Mouse (Mus musculus) CH12.LX (cell line): ENCODE measurements around the gene Kcnma1. TPM values are rescaled to one million over a fixed set of nuclear protein-coding genes. Genes with fewer than 3 reads are reported as not detected.

ENCODE experiments used
- DNase-seq: peaks from one replicate; pipeline ENCODE4 v3.0.0-alpha.2; 2013; ENCODE audit errors: extremely low read depth
- H3K27ac ChIP-seq: 2 replicates; pipeline ENCODE4 v1.5.1; 2012; ENCODE audit warnings: low read depth, mild to moderate bottlenecking, control low read depth, moderate library complexity; ENCODE audit not compliant: insufficient read depth
- H3K27me3 ChIP-seq: replicated peaks from 2 replicates; pipeline ENCODE3; 2012; ENCODE audit warnings: inconsistent platforms
- H3K36me3 ChIP-seq, 2 experiments: replicated peaks in 1 of 2; 2 replicates each; pipeline versions ENCODE3 to v1.6.1; 2012; ENCODE audit warnings: inconsistent platforms in 1 of 2, low read length in 1 of 2, mild to moderate bottlenecking in 1 of 2, mixed read lengths in 1 of 2, moderate library complexity in 1 of 2; ENCODE audit not compliant: control insufficient read depth in 1 of 2, insufficient read depth in 1 of 2
- H3K4me1 ChIP-seq, 2 experiments: 2 replicates each; pipeline ENCODE4 v1.6.1; 2012; ENCODE audit warnings: inconsistent platforms in 1 of 2, moderate library complexity in 1 of 2; ENCODE audit not compliant: insufficient read depth in 2 of 2, control insufficient read depth in 1 of 2
- H3K4me2 ChIP-seq: 2 replicates; pipeline ENCODE4 v1.6.1; 2012; ENCODE audit warnings: low read depth, mild to moderate bottlenecking, control low read depth; ENCODE audit not compliant: poor library complexity, insufficient read depth, severe bottlenecking
- H3K4me3 ChIP-seq, 3 experiments: fragments of 150-350 bp in 1 of 3; sonication (generic) in 1 of 3; replicated peaks in 1 of 3; 2 replicates each; pipeline versions ENCODE3 to v1.5.1; 2011 to 2012; ENCODE audit warnings: low read depth in 2 of 3, low read length in 2 of 3, mild to moderate bottlenecking in 2 of 3, moderate library complexity in 2 of 3, control low read depth in 1 of 3, improper control_type of control experiment in 1 of 3, inconsistent platforms in 1 of 3, mixed read lengths in 1 of 3; ENCODE audit not compliant: poor library complexity in 1 of 3
- H3K79me2 ChIP-seq: replicated peaks from 2 replicates; pipeline ENCODE4 v1.6.1; 2012; ENCODE audit warnings: mild to moderate bottlenecking, moderate library complexity; ENCODE audit not compliant: control insufficient read depth, poor library complexity, insufficient read depth, severe bottlenecking; ENCODE audit errors: extremely low read depth
- H3K9ac ChIP-seq: 2 replicates; pipeline ENCODE4 v1.6.1; 2012; ENCODE audit warnings: low read depth, mild to moderate bottlenecking, control low read depth, moderate library complexity; ENCODE audit not compliant: insufficient read depth
- H3K9me3 ChIP-seq: replicated peaks from 2 replicates; pipeline ENCODE3; 2012; ENCODE audit warnings: low read length, inconsistent platforms, mixed read lengths
- CTCF ChIP-seq, 2 experiments: IDR thresholded peaks in 1 of 2; conservative IDR thresholded peaks in 1 of 2; 2 replicates each; pipeline ENCODE4 v1.5.1; 2011 to 2012; ENCODE audit warnings: low read depth in 2 of 2, low read length in 2 of 2, improper control_type of control experiment in 1 of 2, inconsistent platforms in 1 of 2, mild to moderate bottlenecking in 1 of 2, moderate library complexity in 1 of 2
- ELF1 ChIP-seq: IDR thresholded peaks from 2 replicates; pipeline ENCODE4 v1.6.1; 2014; ENCODE audit warnings: low read depth, mild to moderate bottlenecking, inconsistent platforms, low read length, improper control_type of control experiment
- EP300 ChIP-seq: IDR thresholded peaks from 2 replicates; pipeline ENCODE4 v1.6.1; 2011; ENCODE audit warnings: low read length, improper control_type of control experiment
- MAX ChIP-seq: IDR thresholded peaks from 2 replicates; pipeline ENCODE4 v1.6.1; 2011; ENCODE audit warnings: low read length, improper control_type of control experiment
- MAZ ChIP-seq: IDR thresholded peaks from 2 replicates; pipeline ENCODE4 v1.6.1; 2012; ENCODE audit warnings: low read depth, mild to moderate bottlenecking, inconsistent platforms, low read length, improper control_type of control experiment, moderate library complexity
- MXI1 ChIP-seq: IDR thresholded peaks from 2 replicates; pipeline ENCODE4 v1.6.1; 2011; ENCODE audit warnings: mild to moderate bottlenecking, low read depth, low read length, improper control_type of control experiment
- NELFE ChIP-seq: IDR thresholded peaks from 2 replicates; pipeline ENCODE4 v1.6.1; 2011; ENCODE audit warnings: low read depth, low read length, improper control_type of control experiment
- POLR2A ChIP-seq: IDR thresholded peaks from 2 replicates; pipeline ENCODE4 v1.6.1; 2011; ENCODE audit warnings: low read depth, mild to moderate bottlenecking, improper control_type of control experiment, low read length
- POLR2AphosphoS2 ChIP-seq: IDR thresholded peaks from 2 replicates; pipeline ENCODE4 v1.6.1; 2011; ENCODE audit warnings: low read depth, low read length, improper control_type of control experiment
- RAD21 ChIP-seq: IDR thresholded peaks from 2 replicates; pipeline ENCODE4 v1.6.1; 2011; ENCODE audit warnings: low read depth, mild to moderate bottlenecking, low read length, improper control_type of control experiment, moderate library complexity
- SIN3A ChIP-seq: IDR thresholded peaks from 2 replicates; pipeline ENCODE4 v1.6.1; 2012; ENCODE audit warnings: low read length, improper control_type of control experiment, inconsistent platforms
- SMC3 ChIP-seq: IDR thresholded peaks from 2 replicates; pipeline ENCODE4 v1.6.1; 2011; ENCODE audit warnings: low read depth, low read length, improper control_type of control experiment
- TBP ChIP-seq: conservative IDR thresholded peaks from 2 replicates; pipeline ENCODE4 v1.6.1; 2011; ENCODE audit warnings: low read depth, low read length, improper control_type of control experiment
- UBTF ChIP-seq: IDR thresholded peaks from 2 replicates; pipeline ENCODE4 v1.6.1; 2012; ENCODE audit warnings: low read depth, mild to moderate bottlenecking, inconsistent platforms, low read length, improper control_type of control experiment, moderate library complexity
- USF1 ChIP-seq: IDR thresholded peaks from 2 replicates; pipeline ENCODE4 v1.6.1; 2014; ENCODE audit warnings: low read depth, mild to moderate bottlenecking, inconsistent platforms, low read length, improper control_type of control experiment
- ZNF384 ChIP-seq: IDR thresholded peaks from 2 replicates; pipeline ENCODE4 v1.6.1; 2012; ENCODE audit warnings: low read depth, low read length, improper control_type of control experiment, inconsistent platforms
- dilution Hi-C: fragments of 300-500 bp; cut with MboI; formaldehyde crosslinking; loops from 2 replicates; pipeline ENCODE4 v1.14.3; 2020; ENCODE audit warnings: low sequenced_read_pairs; ENCODE audit not compliant: extremely low pct_unique_long_range_greater_than_20kb, extremely low pct_ligation_motif_present
- in situ Hi-C: fragments of 300-500 bp; cut with MboI; formaldehyde crosslinking; loops from 3 replicates; pipeline ENCODE4 v1.14.3; 2019; ENCODE audit warnings: low sequenced_read_pairs, low pct_ligation_motif_present, low pct_unique_long_range_greater_than_20kb, mixed read lengths
- polyA plus RNA-seq: library from polyadenylated mRNA; unstranded; fragments of >175 nt; gene quantifications from 2 replicates; pipeline ENCODE4 v1.2.1, GENCODE M21; 2012; ENCODE audit warnings: low read depth; ENCODE audit not compliant: insufficient read length
- total RNA-seq, 2 experiments: library from RNA; depleted of rRNA; stranded (reverse); fragments of 300-350 nt in 1 of 2; fragments of >200 nt in 1 of 2; gene quantifications; 2 replicates each; pipeline ENCODE4 v1.2.3; 2012 to 2014

Gene Kcnma1
- total and polyA plus RNA-seq, 3 experiments, result 0.10 to 0.17 (median 0.12) TPM

DNA sequence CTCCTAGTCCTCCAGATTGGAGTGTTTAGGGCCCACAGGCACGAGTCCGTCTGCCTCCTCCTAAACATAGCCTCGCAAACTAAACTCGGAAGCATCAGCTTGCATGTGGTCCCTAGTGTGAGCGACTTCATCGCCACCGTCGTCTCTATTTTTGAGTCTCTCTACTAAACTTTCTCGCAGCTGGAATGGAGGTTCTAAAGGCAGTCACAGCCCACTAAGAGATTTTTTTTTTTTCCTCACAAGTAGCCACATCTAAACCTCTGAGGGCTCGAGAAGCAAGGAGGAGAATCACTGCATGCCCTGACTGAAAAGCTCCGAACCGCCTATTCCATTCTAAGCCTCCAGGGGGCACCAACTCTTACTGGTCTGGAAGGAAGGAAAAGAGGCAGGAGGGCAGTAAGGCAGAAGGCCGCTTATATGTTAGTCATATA lies 223.0 kb downstream of the Kcnma1 start:
- TF ChIP-seq ZNF384, result no peak
- no peak for TF ChIP-seq POLR2AphosphoS2
- TF ChIP-seq NELFE, result no peak
- TF ChIP-seq RAD21, result peak; percentile 32
- TF ChIP-seq USF1, result no peak
- peak; percentile 52 for TF ChIP-seq SMC3
- peak; percentile 33 to 60; a peak in 3 of 4 replicates for TF ChIP-seq CTCF (conservative IDR thresholded peaks at IDR 0.05 in 1 of 2, IDR thresholded peaks at IDR 0.05 in 1 of 2; ENCODE audit: low read depth in 2 of 2, low read length in 2 of 2)
- no peak for TF ChIP-seq MAX
- TF ChIP-seq SIN3A, result no peak
- Histone ChIP-seq H3K9me3 (no peaks in the 10 kb centered on the region), H3K4me3 (no peak overlapping the region), H3K79me2 (no peaks in the 10 kb centered on the region), H3K36me3 (no peaks in the 10 kb centered on the region), H3K4me1 (no peaks in the 10 kb centered on the region), H3K27me3 (peaks cover 2% of the 10 kb centered on the region), H3K4me2 (no peak overlapping the region), H3K9ac (no peak overlapping the region), H3K27ac (no peak overlapping the region)
- peak; percentile 54 for DNase-seq
- in situ Hi-C loops, result no loop called here
- dilution Hi-C loops, result no loop called here

DNA sequence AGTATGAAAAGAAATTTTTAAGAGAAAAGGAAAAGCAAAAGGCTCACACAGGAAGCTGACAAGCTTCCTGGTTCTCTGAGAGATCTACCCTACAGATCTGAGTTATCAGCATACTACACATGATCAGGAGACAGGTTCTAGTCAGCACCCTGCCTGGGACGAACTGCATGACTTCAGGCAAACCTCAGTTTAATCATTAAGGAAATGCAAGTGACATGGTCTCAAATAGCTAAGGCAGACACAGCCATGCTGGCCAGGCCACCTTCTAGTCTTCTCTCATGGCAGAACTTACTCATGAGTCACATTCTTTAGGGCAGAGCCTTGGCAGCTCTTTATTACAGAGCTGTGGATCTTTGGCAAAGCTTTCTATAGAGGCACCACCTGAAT lies 227.6 kb downstream of the Kcnma1 start:
- no peaks in the 10 kb centered on the region for H3K4me1 ChIP-seq
- in situ Hi-C loops (no loop called here), dilution Hi-C loops (no loop called here)
- DNase-seq, result no peak
- no peak overlapping the region for H3K9ac ChIP-seq
- H3K79me2 ChIP-seq, result no peaks in the 10 kb centered on the region
- no peak for TF ChIP-seq TBP
- no peak for TF ChIP-seq ELF1
- no peak for TF ChIP-seq MAZ
- no peak for TF ChIP-seq UBTF
- TF ChIP-seq POLR2A, result no peak
- TF ChIP-seq EP300, result no peak
- no peak for TF ChIP-seq MXI1
- TF ChIP-seq MAX, result no peak
- no peak overlapping the region for H3K4me3 ChIP-seq
- no peaks in the 10 kb centered on the region for H3K27me3 ChIP-seq
- no peak overlapping the region for H3K27ac ChIP-seq
- no peaks in the 10 kb centered on the region for H3K9me3 ChIP-seq
- H3K4me2 ChIP-seq, result no peak overlapping the region
- no peaks in the 10 kb centered on the region for H3K36me3 ChIP-seq
